Mouse (Mus musculus) right cerebral cortex, adult 2 months (tissue): ENCODE results near the gene Ispd.
A peak's percentile ranks its signal among the peaks of the same experiment; 100 is the strongest.

Source experiments
- DNase-seq, 2 experiments: peaks; one replicate each; pipeline ENCODE4 v3.0.0; 2021 to 2022; ENCODE audit warnings: low spot score in 2 of 2

Gene Ispd

DNA sequence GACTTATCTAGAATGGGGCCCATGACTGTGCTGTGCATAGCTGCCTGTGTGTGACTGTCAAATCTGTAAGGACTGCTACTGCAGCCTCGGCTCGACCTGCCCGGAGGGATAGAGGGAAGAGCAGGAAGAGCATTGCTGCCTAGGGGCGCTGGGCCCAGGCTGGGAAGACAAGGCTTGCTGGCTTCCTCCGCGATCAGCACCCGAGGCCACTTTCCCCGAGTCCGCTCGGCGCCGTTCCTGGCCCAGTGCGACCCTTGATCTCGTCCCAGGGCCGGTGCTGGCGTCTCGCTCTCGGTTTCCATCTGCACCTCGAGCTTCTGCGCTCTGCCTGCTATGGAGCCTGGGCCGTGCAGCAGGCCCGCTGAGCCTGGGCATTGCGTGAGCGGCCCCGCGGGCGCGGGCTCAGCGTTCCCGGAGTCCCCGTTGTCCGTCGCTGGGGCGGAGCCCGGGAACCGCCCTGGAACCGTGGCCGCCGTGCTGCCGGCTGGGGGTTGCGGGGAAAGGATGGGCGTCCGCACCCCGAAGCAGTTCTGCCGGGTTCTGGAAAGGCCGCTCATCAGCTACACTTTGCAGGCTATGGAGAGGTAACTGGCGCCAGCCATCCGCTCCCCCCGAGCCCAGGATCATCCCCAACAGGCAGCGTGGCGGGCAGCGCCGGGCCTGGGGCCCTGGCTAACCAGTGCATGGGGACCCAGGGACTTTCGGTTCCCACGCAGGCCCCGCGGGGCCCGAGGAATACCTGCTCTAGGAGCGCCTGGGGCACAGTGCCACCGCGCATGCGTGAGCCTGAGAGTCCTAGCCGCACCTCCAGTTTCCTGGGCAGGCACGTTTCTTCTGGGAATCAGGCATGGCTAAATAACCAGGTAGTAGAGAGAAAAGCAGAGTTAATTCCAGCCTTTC, at the start of gene Ispd, which contains the start of gene D630036H23Rik:
Ispd (plus strand) TSS at position 10 of the 900 bp plus-strand sequence.
D630036H23Rik (minus strand) TSS at position 741 of the 900 bp plus-strand sequence.
- peak; percentile 88 to 90 for DNase-seq

DNA sequence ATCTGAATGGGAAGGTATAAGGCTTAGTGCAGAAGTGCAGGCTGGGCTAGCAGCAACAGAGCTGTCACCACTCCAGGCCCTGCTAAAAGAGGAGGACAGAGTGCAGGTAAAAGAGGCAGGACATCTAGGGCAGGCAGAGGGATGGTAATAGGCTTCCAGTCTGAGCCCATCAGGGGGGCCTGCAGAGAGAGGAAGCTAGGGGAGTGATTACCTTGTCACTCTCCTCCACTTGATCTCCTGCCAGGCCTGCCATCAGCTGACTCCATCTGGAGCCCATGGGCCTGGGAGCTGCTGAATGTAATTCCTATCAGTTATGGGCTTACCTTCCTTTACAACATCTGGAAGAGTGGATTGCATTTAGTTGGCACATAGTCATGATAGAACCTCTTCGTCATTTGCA, 48.6 kb upstream of the Ispd start:
- no peak for DNase-seq

DNA sequence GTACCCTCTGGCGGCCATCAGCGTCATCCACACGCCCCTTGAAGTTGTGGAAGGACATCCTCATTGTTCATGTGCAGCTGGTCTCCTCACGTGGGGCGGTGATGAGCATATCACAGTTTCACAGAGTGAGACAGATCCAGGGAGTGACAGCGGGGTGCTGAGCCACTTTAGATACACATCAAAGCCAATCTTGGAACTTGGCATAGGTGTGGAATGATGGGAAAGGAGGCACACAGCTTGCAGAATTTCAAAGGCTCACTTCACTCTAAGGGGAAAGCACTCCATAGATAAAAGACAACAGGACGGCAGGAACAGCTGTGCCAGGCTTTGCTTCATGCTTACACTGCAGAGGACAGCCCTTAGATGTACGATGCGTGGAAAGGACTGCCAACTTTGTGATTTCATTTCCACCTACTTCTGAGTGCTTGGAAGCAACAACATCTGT, 47.4 kb upstream of the Ispd start:
- peak; percentile 13 to 22 for DNase-seq

DNA sequence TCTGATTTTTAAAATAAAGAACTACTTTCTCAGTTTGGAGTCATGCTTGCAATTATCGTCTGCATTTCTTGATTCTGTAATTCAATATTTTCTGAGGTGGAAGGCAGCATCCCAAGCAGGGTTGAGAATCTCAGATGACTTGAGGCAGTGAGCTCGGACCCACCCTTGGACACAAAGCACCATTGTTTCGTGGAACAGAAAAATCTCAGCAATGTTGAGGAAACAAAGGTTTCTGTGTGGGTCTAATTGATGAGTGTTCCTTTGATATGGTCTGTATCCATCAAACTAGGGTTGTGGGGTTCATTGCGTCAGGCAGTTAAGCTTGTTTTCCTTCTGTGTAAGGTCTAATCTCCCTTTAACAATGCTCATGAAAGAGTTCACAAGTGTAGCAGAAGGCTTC, 37.1 kb upstream of the Ispd start:
- no peak for DNase-seq

DNA sequence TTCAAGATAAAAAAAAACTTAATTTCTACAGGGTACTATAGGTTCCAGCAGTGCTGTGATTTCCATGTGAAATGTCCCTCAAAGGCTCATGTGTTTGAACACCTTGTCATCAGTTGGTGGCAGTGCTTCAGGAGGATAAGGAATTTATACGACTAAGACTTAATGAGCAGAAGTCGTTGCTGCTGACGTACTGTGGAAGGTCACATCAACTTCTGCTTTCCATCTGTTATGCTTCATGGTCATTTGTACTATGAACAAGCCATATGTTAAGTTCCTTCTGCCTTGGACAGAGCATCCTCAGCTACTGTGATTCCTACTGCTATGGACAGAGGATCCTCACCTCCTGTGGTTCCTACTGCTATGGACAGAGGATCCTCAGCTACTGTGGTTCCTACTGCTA, 21.2 kb upstream of the Ispd start:
- DNase-seq: no peak

DNA sequence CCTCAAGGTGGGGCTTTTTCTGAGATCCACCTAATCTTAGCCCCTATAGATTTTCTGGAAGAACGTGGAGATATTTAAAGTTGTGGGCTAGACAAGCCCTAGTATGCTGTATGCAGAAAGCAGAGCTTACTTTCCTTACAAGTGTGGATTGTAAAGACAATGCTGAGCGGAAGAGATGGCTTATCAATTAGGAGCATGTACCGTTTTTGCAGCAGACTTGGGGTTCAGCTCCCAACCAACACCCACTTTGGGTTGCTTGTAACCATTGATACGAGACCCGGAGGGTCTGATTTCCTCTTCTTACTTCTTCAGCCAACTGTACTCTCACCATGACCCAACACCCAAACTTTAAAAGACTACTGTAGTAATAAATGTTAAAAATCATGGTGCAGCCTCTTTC, 20.6 kb upstream of the Ispd start:
- DNase-seq: no peak

DNA sequence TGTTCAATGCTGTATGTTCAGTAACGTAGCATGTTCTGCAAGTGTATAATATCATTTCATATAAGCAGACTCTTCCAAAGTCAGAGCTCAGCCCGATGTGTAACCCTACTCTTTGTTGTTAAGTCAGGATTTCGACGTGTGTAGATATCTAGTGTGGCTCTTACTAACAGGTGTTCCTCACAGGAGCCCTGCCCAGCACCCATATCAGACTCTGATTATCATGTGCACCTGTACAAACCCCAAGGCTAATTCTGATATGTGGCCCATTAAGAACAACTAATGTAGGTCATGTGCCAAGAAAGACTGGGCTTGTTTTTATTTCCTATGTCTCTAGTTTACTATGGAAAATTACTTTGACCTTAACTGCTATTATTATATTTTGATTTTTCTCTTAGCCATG, 17.2 kb upstream of the Ispd start:
- no peak for DNase-seq

DNA sequence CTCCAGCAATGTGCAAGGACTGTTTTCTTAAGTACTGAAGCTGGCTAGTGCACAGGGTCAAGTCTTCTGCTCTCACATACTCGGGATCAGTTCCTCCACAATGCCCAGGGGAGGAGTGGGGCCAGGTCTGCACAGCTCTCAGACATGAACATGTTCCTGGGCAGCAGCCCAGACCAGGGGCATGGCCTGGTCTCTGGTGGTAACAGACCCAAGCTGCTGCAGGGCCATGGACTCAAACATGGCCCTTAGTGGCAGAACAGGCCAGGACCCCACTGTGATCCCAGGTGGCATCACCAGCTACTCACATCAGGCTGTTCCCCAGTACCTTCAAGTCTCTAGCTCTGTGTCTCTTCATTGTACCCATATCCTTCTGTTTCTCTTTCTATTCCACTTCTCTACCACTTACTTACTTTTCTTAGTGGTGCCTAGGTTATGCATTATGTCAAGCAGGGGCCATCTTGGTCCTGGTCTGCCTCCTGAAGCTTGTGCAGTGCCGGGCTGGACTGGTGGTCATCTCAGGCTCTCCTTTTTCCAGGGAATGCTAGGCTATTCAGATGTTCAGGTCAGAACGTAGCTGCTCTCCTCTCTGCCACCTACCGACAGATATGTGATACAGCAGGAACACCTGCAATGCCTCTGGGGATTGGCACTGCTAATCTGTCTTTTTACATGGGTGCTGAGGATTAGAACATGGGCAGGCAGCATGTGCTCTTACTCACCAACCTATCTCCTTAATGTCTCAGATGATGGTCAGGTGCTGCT, 7.8 kb upstream of the Ispd start:
- no peak for DNase-seq

DNA sequence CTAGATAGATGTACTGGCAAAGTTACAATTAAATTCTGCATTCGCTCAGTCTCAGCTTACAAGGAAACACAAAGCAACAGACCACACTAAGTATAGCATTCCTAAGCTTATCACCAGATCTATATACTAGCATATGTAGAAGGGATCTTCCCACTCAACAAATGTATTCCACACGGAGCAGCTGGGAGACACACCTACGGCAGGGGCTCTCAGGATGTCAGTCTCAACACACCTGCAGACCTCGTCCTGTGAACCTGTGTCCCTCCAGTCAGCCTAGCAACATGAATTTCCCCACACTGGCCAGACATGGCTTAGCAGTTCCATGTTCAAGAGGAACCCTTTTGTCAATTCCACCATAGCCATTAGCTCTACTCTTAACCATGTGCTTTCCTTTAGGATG, 4.9 kb upstream of the Ispd start:
- peak; percentile 23 to 38 for DNase-seq

DNA sequence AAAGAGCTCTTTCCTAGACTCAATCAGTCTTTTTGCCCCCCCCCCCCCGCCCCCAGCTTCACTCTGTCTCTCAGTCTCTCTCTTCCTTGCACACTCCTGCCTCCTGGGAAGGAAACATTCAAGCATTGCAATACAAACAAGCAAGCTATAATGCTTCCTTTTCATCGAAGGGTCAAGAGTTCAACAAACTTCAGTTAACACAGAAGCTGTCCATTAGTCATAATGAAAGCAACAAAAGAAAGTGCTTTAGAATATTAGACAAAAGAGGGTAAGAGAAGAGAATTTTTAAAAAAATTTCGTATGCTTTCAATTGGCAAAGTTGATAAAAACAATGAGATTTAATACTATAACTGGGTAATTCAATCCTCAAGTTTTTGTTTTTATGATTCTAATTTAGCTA, 996 bp upstream of the Ispd start:
- no peak for DNase-seq

DNA sequence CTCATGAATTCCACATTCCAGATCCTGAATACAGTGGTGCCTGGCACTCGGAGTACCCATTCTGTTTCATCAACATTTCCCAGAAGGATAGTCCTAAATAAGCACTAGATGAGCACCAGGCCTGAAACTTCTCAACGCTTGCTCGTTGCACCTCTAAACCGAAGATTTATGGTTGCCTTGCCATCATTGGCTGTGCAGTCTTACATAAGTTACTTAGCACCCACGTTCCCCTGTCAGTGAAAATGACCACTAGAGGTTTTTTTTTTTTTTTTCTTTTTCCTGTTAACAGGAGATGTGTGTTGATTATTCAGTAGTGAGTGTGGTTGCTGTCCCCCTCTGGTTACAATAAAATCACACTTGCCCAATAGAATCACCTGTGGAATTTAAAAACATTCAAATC, 444 bp upstream of the Ispd start:
- peak in 1 of 2 experiments; percentile 3 for DNase-seq

DNA sequence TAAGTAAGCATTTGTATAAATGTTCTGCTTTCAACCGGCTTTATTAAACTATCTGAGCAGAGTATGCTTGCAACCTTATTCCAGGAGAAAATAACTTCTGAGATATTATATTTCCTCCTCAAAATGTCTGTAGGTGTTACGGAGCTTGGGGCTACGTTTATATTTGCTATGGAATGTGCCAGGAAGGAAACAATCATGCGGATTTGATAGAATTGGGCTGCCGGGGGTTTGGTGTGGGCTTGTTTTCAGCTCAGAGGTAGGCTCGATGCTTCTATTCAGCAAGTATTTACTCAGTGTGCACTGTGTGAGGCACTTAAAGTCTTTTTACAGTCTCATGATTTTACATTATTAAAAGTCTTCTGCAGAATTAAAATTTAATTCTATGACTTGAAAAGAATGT, 4.1 kb downstream of the Ispd start:
- DNase-seq: no peak

DNA sequence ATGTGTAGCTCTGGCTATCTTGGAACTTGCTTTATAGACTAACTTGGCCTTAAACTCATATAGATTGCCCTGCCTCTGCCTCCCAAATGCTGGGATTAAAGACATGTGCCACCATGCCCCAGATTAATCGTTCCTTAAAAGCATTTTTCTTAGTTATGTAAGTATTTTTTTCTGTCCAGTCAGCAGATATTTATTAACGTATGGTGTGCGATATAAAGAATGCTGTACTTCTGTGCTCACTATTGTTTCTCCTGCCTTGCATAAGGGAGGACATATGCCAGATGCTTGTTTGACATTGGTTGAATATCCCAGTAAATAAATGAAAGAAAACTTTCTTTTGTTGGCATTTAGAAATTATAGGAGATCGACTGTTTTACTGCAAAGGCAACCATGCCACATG, 5.7 kb downstream of the Ispd start:
- DNase-seq: no peak

DNA sequence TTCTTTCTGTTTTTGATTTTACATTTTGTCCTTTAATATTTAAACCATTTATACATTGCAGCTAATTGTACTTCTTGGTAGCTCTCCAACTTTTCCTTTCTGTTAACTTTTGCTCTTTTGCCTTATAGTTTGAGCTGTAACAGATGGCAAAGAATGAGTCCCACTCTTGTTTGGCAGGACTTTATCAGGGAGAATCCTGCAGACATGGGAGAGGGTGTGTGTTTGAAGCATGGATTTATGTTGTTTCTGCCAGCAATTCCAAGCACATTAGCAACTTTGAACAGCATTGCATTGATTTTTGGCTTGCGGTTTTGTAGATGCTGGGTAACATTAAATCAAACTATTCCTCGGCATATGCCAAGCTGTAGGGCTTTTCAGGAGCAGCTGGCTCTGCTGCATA, 13.9 kb downstream of the Ispd start:
- no peak for DNase-seq

DNA sequence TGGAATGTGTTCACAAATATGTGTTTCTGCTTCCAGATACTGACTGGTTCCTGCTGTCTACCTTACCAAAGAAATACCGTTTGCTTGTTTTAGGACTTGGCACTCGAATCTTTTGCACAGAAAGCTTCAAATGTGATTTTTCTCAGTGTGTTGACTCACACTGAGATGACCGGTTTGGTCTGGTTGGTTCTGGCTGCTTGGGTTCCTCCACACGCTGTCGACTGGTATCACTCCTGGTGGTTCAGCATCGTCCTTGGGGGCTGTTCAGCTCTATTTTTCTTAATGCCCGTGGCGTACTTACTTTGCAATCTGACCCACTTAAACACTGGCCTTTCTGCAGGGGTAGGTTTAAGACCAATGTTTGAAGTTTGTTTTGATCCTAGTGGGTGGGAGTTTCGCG, 42.4 kb downstream of the Ispd start:
- DNase-seq: no peak

DNA sequence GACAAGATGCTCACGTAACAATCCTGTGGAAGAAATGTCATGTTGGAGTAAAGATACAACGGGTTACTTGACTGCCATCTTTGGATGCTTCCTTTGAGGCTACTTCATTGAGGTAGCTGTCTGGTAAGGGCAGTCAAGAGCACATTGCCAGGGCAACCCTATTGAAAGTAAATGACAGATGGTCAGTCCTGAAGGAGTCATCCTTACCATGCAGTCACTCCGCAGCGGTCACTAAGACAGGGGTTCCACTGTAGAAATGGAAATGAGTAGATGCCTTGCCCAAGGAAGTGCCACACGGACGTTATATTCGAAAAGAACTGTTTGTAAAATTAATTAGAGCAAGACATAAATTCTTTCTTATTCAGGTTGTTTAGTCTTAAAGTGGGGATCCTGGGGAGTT, 44.0 kb downstream of the Ispd start:
- DNase-seq: no peak

DNA sequence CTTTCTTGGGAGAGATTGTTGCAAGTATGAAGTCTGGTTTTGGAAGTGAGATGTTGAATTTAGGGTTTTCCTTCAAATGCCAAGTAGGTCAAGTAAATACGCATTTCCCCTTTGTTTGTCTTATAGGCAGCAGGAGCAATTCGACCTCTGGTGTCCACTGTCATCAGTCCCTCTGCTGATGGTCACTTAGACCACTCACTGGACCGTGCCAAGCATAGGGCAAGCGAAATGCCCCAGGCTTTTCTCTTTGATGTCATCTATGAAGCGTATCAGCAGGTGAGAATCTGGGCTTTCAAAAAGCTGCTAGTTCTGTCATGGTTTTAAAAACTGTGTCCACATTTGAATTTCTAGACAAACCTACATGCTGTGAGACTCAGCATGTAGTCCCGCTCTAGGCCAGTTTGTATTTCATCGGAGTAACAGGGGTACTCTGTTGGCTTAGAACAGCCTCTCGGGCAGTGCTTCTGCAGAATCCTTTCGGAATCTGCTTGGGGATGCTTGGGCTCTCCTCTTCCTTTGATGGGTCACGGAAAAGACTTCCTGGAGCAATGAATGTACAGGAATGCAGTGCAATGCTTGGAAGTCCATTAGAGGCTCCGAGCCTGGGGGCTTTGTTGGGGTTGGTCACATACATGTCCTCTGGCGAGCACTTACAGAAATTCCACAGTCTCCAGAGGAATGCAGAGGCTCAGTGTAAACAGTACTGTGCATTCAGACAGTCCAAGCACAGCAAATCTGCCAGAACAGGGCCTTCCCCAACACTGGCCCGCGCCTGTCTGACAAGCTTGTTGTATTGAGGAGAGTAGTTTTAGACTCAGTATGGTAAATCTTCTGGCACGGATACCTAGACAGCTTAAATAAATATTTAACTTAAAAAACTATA, 45.2 kb downstream of the Ispd start:
- DNase-seq: no peak

DNA sequence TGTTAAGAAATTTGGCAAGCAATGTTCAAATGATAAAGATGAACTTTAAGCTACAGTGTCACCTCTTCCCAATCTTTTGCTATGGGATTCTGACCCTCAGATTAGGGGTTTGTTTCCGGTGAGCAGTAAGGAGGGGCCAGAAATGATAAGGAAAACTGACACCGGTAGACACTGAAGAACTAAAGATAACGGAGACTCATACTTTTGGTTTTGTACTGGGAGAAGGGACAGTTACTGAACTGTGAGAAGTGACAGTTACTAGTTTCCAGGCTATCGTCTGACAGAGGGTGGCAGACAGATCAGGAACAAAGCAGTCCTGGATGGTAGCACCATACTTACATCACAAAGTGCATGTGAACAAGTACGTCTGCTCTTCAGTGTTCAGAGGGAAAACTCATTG, 55.7 kb downstream of the Ispd start:
- no peak for DNase-seq

DNA sequence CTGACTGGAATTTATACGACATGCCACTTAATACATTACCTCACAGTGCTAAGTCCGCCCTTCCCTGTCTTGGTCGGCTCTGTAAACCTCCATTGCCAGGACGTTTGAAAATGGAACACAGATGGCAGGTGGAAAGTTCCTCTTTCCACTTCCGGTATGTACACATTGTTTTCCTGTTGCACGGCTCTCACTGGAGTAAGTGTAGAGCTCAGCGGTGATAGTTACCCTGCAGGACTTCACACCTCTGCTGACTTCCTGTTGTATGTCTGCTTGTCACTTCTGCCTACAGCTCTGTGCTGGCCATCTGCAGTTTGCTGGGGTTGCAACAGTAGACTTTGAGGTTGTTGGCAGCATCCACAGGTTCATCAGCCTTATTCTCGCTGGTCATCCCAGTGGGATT, 58.1 kb downstream of the Ispd start:
- DNase-seq: no peak

DNA sequence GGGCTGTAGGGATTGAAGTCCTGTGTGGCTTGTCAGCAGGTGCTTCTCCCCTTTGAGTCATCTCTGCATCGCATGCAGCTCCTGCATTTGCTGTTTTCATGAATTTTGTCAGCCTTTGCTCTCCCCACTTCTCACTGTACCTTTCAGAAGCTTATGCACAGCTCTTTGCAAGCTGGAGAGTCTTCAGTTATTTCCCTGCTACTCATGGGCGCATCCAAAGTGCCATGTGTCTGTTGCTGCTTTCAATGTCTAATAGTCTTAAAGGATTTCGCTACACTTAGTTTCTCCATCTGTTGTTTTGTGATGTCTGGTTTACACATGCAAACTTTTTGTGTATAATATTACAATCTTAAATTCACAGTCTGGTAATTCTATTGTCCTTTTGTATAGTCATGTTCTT, 74.8 kb downstream of the Ispd start:
- peak; percentile 9 to 19 for DNase-seq

DNA sequence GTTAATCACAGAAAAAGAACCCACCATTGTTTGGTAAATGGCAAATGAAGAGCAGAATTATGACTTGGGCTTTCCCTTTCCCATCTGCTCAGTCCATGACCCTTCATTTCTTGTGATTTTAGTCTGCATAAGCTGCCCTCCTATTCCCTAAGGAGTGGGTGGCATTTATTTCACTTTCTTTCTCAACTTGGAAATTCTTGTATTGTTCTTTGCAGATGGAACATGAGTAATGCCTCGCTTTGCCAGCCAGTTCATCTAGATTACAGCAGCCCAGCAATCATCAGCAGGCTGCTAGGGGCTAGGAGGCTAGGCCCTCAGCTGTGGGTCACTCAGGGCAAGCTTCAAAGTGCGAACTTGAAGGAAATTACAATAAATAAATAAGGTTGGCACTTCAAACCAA, 76.5 kb downstream of the Ispd start:
- no peak for DNase-seq
